Mouse (Mus musculus) stomach, postnatal 0 days (tissue): ENCODE data around the gene Shisa8.

ENCODE experiments used
- CTCF ChIP-seq: IDR thresholded peaks from 2 replicates; pipeline ENCODE4 v1.5.1; 2016; ENCODE audit warnings: antibody characterized with exemption, low read depth, mild to moderate bottlenecking, moderate library complexity
- EP300 ChIP-seq: optimal IDR thresholded peaks from 2 replicates; pipeline ENCODE3; 2016; ENCODE audit warnings: antibody characterized with exemption

- TF ChIP-seq CTCF (no peak), EP300 (no peak)
Observed at GRCm38 (mm10) chr15:82215332-82216046, 2.9 kb upstream of the Shisa8 start.
